Mouse (Mus musculus): ENCODE data around the gene Vsig4.

- no peak for TF ChIP-seq CTCF (IDR thresholded peaks at IDR 0.05)
- TF ChIP-seq POLR2A (IDR thresholded peaks at IDR 0.05; ENCODE audit: insufficient read depth, low read depth, low read length), result no peak
- no peak for TF ChIP-seq EP300 (IDR thresholded peaks at IDR 0.05; ENCODE audit: insufficient read depth, low read depth, low read length)
Measured at GRCm38 (mm10) chrX:96206872-96207271, 86.4 kb downstream of the Vsig4 start.

All from heart, adult 2 months (tissue).